Mouse (Mus musculus) liver, postnatal 0 days (tissue): ENCODE results near the gene Gm9747.

Experiments used
- CTCF ChIP-seq: sonication (generic); IDR thresholded peaks from 2 replicates; pipeline ENCODE4 v1.5.1; 2016; ENCODE audit warnings: antibody characterized with exemption, low read depth
- EP300 ChIP-seq: IDR thresholded peaks from 2 replicates; pipeline ENCODE4 v1.6.1; 2016; ENCODE audit warnings: antibody characterized with exemption, low read depth, mild to moderate bottlenecking

DNA sequence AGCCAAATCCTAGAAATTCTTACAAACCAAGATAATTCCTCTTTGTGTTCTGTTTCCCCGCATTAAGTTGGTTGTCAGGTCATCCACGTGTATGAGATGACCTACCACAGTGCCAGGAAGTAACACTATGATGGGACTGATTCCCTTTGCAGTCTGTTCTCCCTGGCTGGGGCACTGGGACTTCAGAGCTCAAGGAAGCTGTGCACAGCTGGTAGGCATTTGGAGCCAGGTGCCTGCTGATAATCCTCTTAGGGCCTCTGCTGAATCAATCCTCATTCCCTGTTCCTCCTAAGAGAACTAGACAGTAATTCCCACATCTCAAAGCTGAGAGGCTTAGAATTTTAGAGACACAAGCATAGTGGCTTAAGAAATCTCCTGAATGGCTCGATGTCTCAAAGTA lies 41.3 kb upstream of the Gm9747 start:
- TF ChIP-seq CTCF, result no peak
- no peak for TF ChIP-seq EP300
